Comparison of ENCODE assay signal across 21 mouse cellular contexts in genomic region chr11:121092606-121093585, GRCm38 (mm10). TPM values are rescaled to one million over a fixed set of nuclear protein-coding genes. Genes with fewer than 3 reads are reported as not detected.
"Had no signal": no experiment of that assay in that cellular context is flagged by ENCODE, and none has a peak within 500 bp of the region (broad histone marks: within the 10 kb centered on the region; RNA-seq: fewer than 3 reads in every experiment).

No protein-coding gene starts in this region.

- H3K4me1 ChIP-seq: hindbrain, embryonic 15.5 days; limb, embryonic 12.5 days; liver, embryonic 15.5 days; midbrain, embryonic 12.5 days had no signal

- H3K4me2 ChIP-seq: hindbrain, embryonic 15.5 days; limb, embryonic 12.5 days; liver, embryonic 15.5 days; lung, embryonic 15.5 days; midbrain, embryonic 12.5 days had no signal

- H3K9me3 ChIP-seq: hindbrain, embryonic 15.5 days; limb, embryonic 12.5 days; liver, embryonic 15.5 days; lung, embryonic 15.5 days; midbrain, embryonic 12.5 days had no signal

- H3K27ac ChIP-seq: hindbrain, embryonic 15.5 days; limb, embryonic 12.5 days; liver, embryonic 15.5 days; lung, embryonic 15.5 days; midbrain, embryonic 12.5 days had no signal

- H3K27me3 ChIP-seq: hindbrain, embryonic 15.5 days; limb, embryonic 12.5 days; liver, embryonic 15.5 days; lung, embryonic 15.5 days; midbrain, embryonic 12.5 days had no signal

- H3K36me3 ChIP-seq: hindbrain, embryonic 15.5 days; limb, embryonic 12.5 days; liver, embryonic 15.5 days; lung, embryonic 15.5 days; midbrain, embryonic 12.5 days had no signal

- DNase-seq: kidney, adult 8-10 months; kidney, postnatal 14 days; layer of hippocampus, adult 9-11 months; layer of hippocampus, postnatal 36 days; liver; right cerebral cortex, adult 18-20 months; right cerebral cortex, postnatal 25 days; thymus, adult 18-20 months; thymus, postnatal 25 days had no signal

- H3K4me3 ChIP-seq: hindbrain, embryonic 15.5 days; limb, embryonic 12.5 days; liver, embryonic 15.5 days; lung, embryonic 15.5 days; midbrain, embryonic 12.5 days had no signal

- H3K9ac ChIP-seq: hindbrain, embryonic 15.5 days; limb, embryonic 12.5 days; liver, embryonic 15.5 days; lung, embryonic 15.5 days; midbrain, embryonic 12.5 days had no signal

RNA-seq across cellular contexts. Expression of gene Sectm1a, which starts 11.9 kb away (rescaled TPM):
- total RNA-seq: layer of hippocampus, adult 18-20 months; layer of hippocampus, postnatal 36 days; left cerebral cortex, postnatal 36 days; megakaryocyte progenitor cell, adult 5-6 weeks; midbrain, postnatal 0 days had no signal
- polyA plus RNA-seq: limb, embryonic 12.5 days; midbrain, embryonic 12.5 days; midbrain, postnatal 0 days; neural tube, embryonic 14.5 days; stomach, embryonic 14.5 days had no signal

RNA-seq across cellular contexts. Expression of gene Tex19.2, which starts 25.6 kb away (rescaled TPM):
- total RNA-seq: layer of hippocampus, adult 18-20 months; layer of hippocampus, postnatal 36 days; left cerebral cortex, postnatal 36 days; midbrain, postnatal 0 days had no signal
- polyA plus RNA-seq: hindbrain, embryonic 15.5 days; limb, embryonic 12.5 days; lung, embryonic 15.5 days; midbrain, embryonic 12.5 days; midbrain, postnatal 0 days; neural tube, embryonic 14.5 days; stomach, embryonic 14.5 days had no signal

RNA-seq across cellular contexts. Expression of gene Sectm1b, which starts 29.5 kb away (rescaled TPM):
- total RNA-seq: layer of hippocampus, adult 18-20 months; layer of hippocampus, postnatal 36 days; left cerebral cortex, postnatal 36 days; megakaryocyte progenitor cell, adult 5-6 weeks; midbrain, postnatal 0 days had no signal
- polyA plus RNA-seq: hindbrain, embryonic 15.5 days; limb, embryonic 12.5 days; lung, embryonic 15.5 days; midbrain, embryonic 12.5 days; midbrain, postnatal 0 days; neural tube, embryonic 14.5 days; urinary bladder, adult 2 months had no signal

RNA-seq across cellular contexts. Expression of gene Tex19.1, which starts 53.0 kb away (rescaled TPM):
- total RNA-seq: layer of hippocampus, adult 18-20 months; layer of hippocampus, postnatal 36 days; left cerebral cortex, postnatal 36 days; megakaryocyte progenitor cell, adult 5-6 weeks; midbrain, postnatal 0 days had no signal
- polyA plus RNA-seq: hindbrain, embryonic 15.5 days; limb, embryonic 12.5 days; lung, embryonic 15.5 days; midbrain, embryonic 12.5 days; midbrain, postnatal 0 days; neural tube, embryonic 14.5 days; stomach, embryonic 14.5 days had no signal

RNA-seq across cellular contexts. Expression of gene Cd7, which starts 53.7 kb away (rescaled TPM):
- total RNA-seq: layer of hippocampus, adult 18-20 months; layer of hippocampus, postnatal 36 days; midbrain, postnatal 0 days had no signal
- polyA plus RNA-seq: hindbrain, embryonic 15.5 days; limb, embryonic 12.5 days; midbrain, embryonic 12.5 days; midbrain, postnatal 0 days; neural tube, embryonic 14.5 days had no signal
